Mouse (Mus musculus): ENCODE measurements around the gene Foxi2. TPM values are rescaled to one million over a fixed set of nuclear protein-coding genes. Genes with fewer than 3 reads are reported as not detected.

The Foxi2 gene
- not detected in 2 replicates for polyA plus RNA-seq (2015; fragmentation: Nextera tagmentation; extraction: Ambion mirVana)

GRCm38 (mm10) chr7:135410237-135410965 lies at the start of gene Foxi2:
TSS of gene Foxi2 (plus strand) at chr7:135410308.
- Histone ChIP-seq H3K36me3 (ENCODE audit: control insufficient read depth, insufficient read depth) (no peaks in the 10 kb centered on the region), H3K4me1 (replicated peaks; ENCODE audit: control insufficient read depth, insufficient read depth, low read length) (no peaks in the 10 kb centered on the region), H3K4me2 (replicated peaks; ENCODE audit: low read depth) (no peak within 1 kb of the TSS; the same call in 1 of the 2 replicates), H3K27me3 (replicated peaks; ENCODE audit: control insufficient read depth, insufficient read depth, low read length) (peaks cover 31% of the 10 kb centered on the region), H3K9ac (ENCODE audit: low read depth, low read length) (no peak within 1 kb of the TSS), H3K27ac (ENCODE audit: low read depth, low read length) (no peak within 1 kb of the TSS), H3K9me3 (ENCODE audit: control insufficient read depth) (no peaks in the 10 kb centered on the region), H3K4me3 (ENCODE audit: low read depth, low read length) (no peak within 1 kb of the TSS)
- no peak for TF ChIP-seq CTCF (IDR thresholded peaks at IDR 0.05; ENCODE audit: low read depth)
- ATAC-seq, result no peak
- 4% methylated on average over 51 of the region's 51 CpGs for WGBS

GRCm38 (mm10) chr7:135364606-135365005 lies 45.5 kb upstream of the Foxi2 start:
- Histone ChIP-seq H3K4me1 (replicated peaks; ENCODE audit: control insufficient read depth, insufficient read depth, low read length) (no peaks in the 10 kb centered on the region), H3K27ac (ENCODE audit: low read depth, low read length) (no peak overlapping the region), H3K4me2 (replicated peaks; ENCODE audit: low read depth) (no peak overlapping the region), H3K27me3 (replicated peaks; ENCODE audit: control insufficient read depth, insufficient read depth, low read length) (no peaks in the 10 kb centered on the region), H3K36me3 (ENCODE audit: control insufficient read depth, insufficient read depth) (no peaks in the 10 kb centered on the region), H3K9me3 (ENCODE audit: control insufficient read depth) (no peaks in the 10 kb centered on the region), H3K9ac (ENCODE audit: low read depth, low read length) (no peak overlapping the region), H3K4me3 (ENCODE audit: low read depth, low read length) (no peak overlapping the region)
- ATAC-seq, result no peak
- WGBS, result 93% methylated on average over 5 of the region's 5 CpGs
- TF ChIP-seq CTCF (IDR thresholded peaks at IDR 0.05; ENCODE audit: low read depth), result no peak

- WGBS, result 87% methylated on average over 13 of the region's 13 CpGs
Measured at GRCm38 (mm10) chr7:135376048-135376447, 34.1 kb upstream of the Foxi2 start.

DNA sequence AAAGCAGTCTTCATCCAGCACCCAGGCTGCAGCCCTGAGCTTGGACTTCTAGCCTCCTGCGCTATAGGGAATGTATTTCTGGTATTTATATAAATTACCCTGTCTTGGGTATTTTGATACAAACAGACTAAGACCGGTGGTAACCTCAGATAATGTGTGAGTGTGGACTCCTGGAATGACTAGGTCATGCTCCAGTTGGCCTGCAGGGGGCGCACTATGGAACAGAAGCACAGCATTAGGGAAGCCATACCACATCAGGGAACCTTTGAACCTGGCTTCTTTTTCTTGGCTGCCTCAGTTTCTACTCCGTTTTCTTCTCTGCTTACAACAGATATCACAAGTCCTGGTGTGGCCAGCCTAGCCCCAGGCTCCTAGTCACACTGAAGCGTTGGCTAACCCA lies 33.2 kb upstream of the Foxi2 start:
- no peaks in the 10 kb centered on the region for H3K27me3 ChIP-seq (replicated peaks; ENCODE audit: control insufficient read depth, insufficient read depth, low read length)
- no peak for ATAC-seq
- H3K9ac ChIP-seq (ENCODE audit: low read depth, low read length), result no peak overlapping the region
- no peaks in the 10 kb centered on the region for H3K4me1 ChIP-seq (replicated peaks; ENCODE audit: control insufficient read depth, insufficient read depth, low read length)
- peak; percentile 62 for TF ChIP-seq CTCF (IDR thresholded peaks at IDR 0.05; ENCODE audit: low read depth)
- no peaks in the 10 kb centered on the region for H3K9me3 ChIP-seq (ENCODE audit: control insufficient read depth)
- no peak overlapping the region for H3K4me2 ChIP-seq (replicated peaks; ENCODE audit: low read depth)
- H3K4me3 ChIP-seq (ENCODE audit: low read depth, low read length), result no peak overlapping the region
- H3K36me3 ChIP-seq (ENCODE audit: control insufficient read depth, insufficient read depth), result no peaks in the 10 kb centered on the region
- H3K27ac ChIP-seq (ENCODE audit: low read depth, low read length), result no peak overlapping the region
- WGBS, result 60% methylated on average over 5 of the region's 5 CpGs

More at GRCm38 (mm10) chr7:135376048-135376447, 34.1 kb upstream of the Foxi2 start:
- no peaks in the 10 kb centered on the region for H3K9me3 ChIP-seq (ENCODE audit: control insufficient read depth)
- no peak overlapping the region for H3K9ac ChIP-seq (ENCODE audit: low read depth, low read length)
- H3K4me3 ChIP-seq (ENCODE audit: low read depth, low read length), result no peak overlapping the region
- no peak overlapping the region for H3K27ac ChIP-seq (ENCODE audit: low read depth, low read length)
- no peaks in the 10 kb centered on the region for H3K27me3 ChIP-seq (replicated peaks; ENCODE audit: control insufficient read depth, insufficient read depth, low read length)
- H3K36me3 ChIP-seq (ENCODE audit: control insufficient read depth, insufficient read depth), result no peaks in the 10 kb centered on the region
- H3K4me1 ChIP-seq (replicated peaks; ENCODE audit: control insufficient read depth, insufficient read depth, low read length), result no peaks in the 10 kb centered on the region
- H3K4me2 ChIP-seq (replicated peaks; ENCODE audit: low read depth), result no peak overlapping the region
- ATAC-seq, result no peak
- no peak for TF ChIP-seq CTCF (IDR thresholded peaks at IDR 0.05; ENCODE audit: low read depth)

- Histone ChIP-seq H3K4me3 (ENCODE audit: low read depth, low read length) (no peak overlapping the region), H3K27me3 (replicated peaks; ENCODE audit: control insufficient read depth, insufficient read depth, low read length) (no peaks in the 10 kb centered on the region)
- 75% methylated on average over 5 of the region's 5 CpGs for WGBS
Measured at GRCm38 (mm10) chr7:135378331-135378730, 31.8 kb upstream of the Foxi2 start.

GRCm38 (mm10) chr7:135389039-135389438 lies 21.1 kb upstream of the Foxi2 start:
- Histone ChIP-seq H3K4me2 (replicated peaks; ENCODE audit: low read depth) (no peak overlapping the region), H3K4me3 (ENCODE audit: low read depth, low read length) (no peak overlapping the region), H3K9me3 (ENCODE audit: control insufficient read depth) (no peaks in the 10 kb centered on the region), H3K9ac (ENCODE audit: low read depth, low read length) (no peak overlapping the region), H3K27me3 (replicated peaks; ENCODE audit: control insufficient read depth, insufficient read depth, low read length) (no peaks in the 10 kb centered on the region), H3K4me1 (replicated peaks; ENCODE audit: control insufficient read depth, insufficient read depth, low read length) (no peaks in the 10 kb centered on the region), H3K27ac (ENCODE audit: low read depth, low read length) (no peak overlapping the region), H3K36me3 (ENCODE audit: control insufficient read depth, insufficient read depth) (no peaks in the 10 kb centered on the region)
- WGBS, result 66% methylated on average over 3 of the region's 3 CpGs
- ATAC-seq, result no peak
- TF ChIP-seq CTCF (IDR thresholded peaks at IDR 0.05; ENCODE audit: low read depth), result peak; percentile 59

More at GRCm38 (mm10) chr7:135378331-135378730, 31.8 kb upstream of the Foxi2 start:
- no peaks in the 10 kb centered on the region for H3K4me1 ChIP-seq (replicated peaks; ENCODE audit: control insufficient read depth, insufficient read depth, low read length)
- H3K27ac ChIP-seq (ENCODE audit: low read depth, low read length), result no peak overlapping the region
- H3K36me3 ChIP-seq (ENCODE audit: control insufficient read depth, insufficient read depth), result no peaks in the 10 kb centered on the region
- H3K4me2 ChIP-seq (replicated peaks; ENCODE audit: low read depth), result no peak overlapping the region
- H3K9me3 ChIP-seq (ENCODE audit: control insufficient read depth), result no peaks in the 10 kb centered on the region
- ATAC-seq, result no peak
- TF ChIP-seq CTCF (IDR thresholded peaks at IDR 0.05; ENCODE audit: low read depth), result no peak
- H3K9ac ChIP-seq (ENCODE audit: low read depth, low read length), result no peak overlapping the region

All from intestine, postnatal 0 days (tissue).